Mouse (Mus musculus): ENCODE data around the gene Actr6. TPM values are rescaled to one million over a fixed set of nuclear protein-coding genes. Genes with fewer than 3 reads are reported as not detected.

The Actr6 gene
- polyA plus RNA-seq, 1 experiment from 2014 or later = 47.2 TPM

DNA sequence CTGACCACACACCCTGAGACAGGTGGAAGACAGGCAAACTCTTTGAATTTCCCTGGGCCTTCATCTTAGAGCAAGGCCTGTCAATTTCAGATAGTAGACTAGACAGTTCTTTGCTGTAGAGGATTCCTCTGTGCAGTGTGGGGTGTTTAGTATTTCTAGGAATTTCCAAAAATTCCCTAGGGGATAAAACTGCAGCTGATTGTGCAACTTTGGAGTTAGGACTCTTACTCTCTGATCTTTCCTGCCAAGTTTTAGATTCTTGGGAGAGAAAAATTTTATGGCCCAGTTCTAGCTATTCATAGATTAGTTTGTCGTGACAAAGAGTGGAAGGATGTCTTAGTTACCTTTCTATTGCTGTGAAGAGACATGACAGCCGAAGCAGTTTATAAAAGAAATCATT, 16.5 kb upstream of the Actr6 start:
- Histone ChIP-seq H3K27me3 (no peaks in the 10 kb centered on the region), H3K4me3 (no peak overlapping the region), H3K9me3 (no peaks in the 10 kb centered on the region), H3K9ac (no peak overlapping the region), H3K4me1 (peaks cover 10% of the 10 kb centered on the region; the same call in 1 of the 2 replicates), H3K4me2 (no peak overlapping the region), H3K36me3 (no peaks in the 10 kb centered on the region), H3K27ac (no peak overlapping the region)
- no peak for ATAC-seq (ENCODE audit: insufficient number of reproducible peaks, insufficient read depth, low FRiP score, low TSS enrichment, low read depth)
- 88% methylated on average over 2 of the region's 2 CpGs for WGBS

GRCm38 (mm10) chr10:89747911-89748310, 15.8 kb upstream of the Actr6 start:
- Histone ChIP-seq H3K9ac (no peak overlapping the region), H3K4me2 (no peak overlapping the region), H3K27me3 (no peaks in the 10 kb centered on the region), H3K36me3 (no peaks in the 10 kb centered on the region), H3K4me3 (no peak overlapping the region), H3K9me3 (no peaks in the 10 kb centered on the region), H3K27ac (no peak overlapping the region), H3K4me1 (peaks cover 10% of the 10 kb centered on the region; the same call in 1 of the 2 replicates)
- 81% methylated on average over 1 of the region's 1 CpGs for WGBS
- ATAC-seq (ENCODE audit: insufficient number of reproducible peaks, insufficient read depth, low FRiP score, low TSS enrichment, low read depth) = no peak

- Histone ChIP-seq H3K9me3 (no peaks in the 10 kb centered on the region), H3K36me3 (no peaks in the 10 kb centered on the region), H3K4me2 (no peak overlapping the region), H3K27ac (no peak overlapping the region), H3K4me3 (no peak overlapping the region), H3K27me3 (no peaks in the 10 kb centered on the region), H3K4me1 (peaks cover 10% of the 10 kb centered on the region; the same call in 1 of the 2 replicates), H3K9ac (no peak overlapping the region)
- ATAC-seq (ENCODE audit: insufficient number of reproducible peaks, insufficient read depth, low FRiP score, low TSS enrichment, low read depth) = no peak
- 85% methylated on average over 8 of the region's 8 CpGs for WGBS
Measured at GRCm38 (mm10) chr10:89747221-89747905, 15.3 kb upstream of the Actr6 start.

DNA sequence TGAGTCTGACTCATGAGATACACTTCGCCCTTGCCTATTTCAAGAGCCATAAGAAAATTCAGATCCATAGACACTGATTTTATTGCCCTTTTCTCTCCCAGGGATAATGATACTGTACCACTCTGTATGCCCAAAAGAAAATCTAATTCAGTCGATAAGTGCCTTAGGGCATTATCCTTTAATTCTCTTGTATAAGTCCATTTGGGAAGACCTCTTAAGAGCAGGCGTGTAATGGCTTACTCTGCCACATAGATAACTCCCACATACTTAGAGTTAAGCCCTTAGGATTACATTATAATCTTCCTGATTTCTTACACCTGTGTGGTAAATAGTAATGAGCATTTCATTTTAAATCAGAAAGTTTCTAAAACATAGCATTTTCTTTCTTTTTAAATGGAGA, 14.5 kb upstream of the Actr6 start:
- no peaks in the 10 kb centered on the region for H3K9me3 ChIP-seq
- 0 out of 2 replicates have a peak overlapping the region, but pooled peaks have one; percentile 18 for H3K4me2 ChIP-seq
- H3K27ac ChIP-seq = no peak overlapping the region
- H3K4me3 ChIP-seq = no peak overlapping the region
- ATAC-seq (ENCODE audit: insufficient number of reproducible peaks, insufficient read depth, low FRiP score, low TSS enrichment, low read depth) = no peak
- H3K4me1 ChIP-seq = peaks cover 10% of the 10 kb centered on the region; the same call in 1 of the 2 replicates
- no peak overlapping the region for H3K9ac ChIP-seq
- no peaks in the 10 kb centered on the region for H3K27me3 ChIP-seq
- H3K36me3 ChIP-seq = no peaks in the 10 kb centered on the region
- 80% methylated on average over 3 of the region's 3 CpGs for WGBS

DNA sequence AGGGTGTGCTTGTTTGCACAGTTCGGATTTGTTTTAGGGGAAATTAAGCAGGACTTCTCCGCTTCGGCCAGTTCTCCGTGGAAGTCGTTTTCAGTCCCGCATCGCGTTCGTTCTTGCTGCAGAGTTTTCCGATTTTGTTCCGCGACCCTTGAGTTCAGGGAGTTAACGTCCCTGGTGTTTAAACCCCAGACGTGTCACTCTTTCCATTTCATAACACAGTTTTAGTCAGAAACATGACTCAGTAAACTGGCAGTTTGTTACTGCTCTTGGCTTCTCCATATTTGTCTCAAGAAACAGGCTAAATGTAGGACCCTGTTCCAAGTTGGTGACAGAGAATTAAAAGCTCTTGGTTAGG, 13.5 kb upstream of the Actr6 start:
- Histone ChIP-seq H3K4me3 (peak overlapping the region; percentile 78), H3K4me2 (peak overlapping the region; percentile 67), H3K27me3 (no peaks in the 10 kb centered on the region), H3K27ac (peak overlapping the region; percentile 91), H3K36me3 (no peaks in the 10 kb centered on the region), H3K9me3 (no peaks in the 10 kb centered on the region), H3K9ac (peak overlapping the region; percentile 89), H3K4me1 (peaks cover 10% of the 10 kb centered on the region; the same call in 1 of the 2 replicates)
- WGBS = under 1% methylated on average over 14 of the region's 14 CpGs
- ATAC-seq (ENCODE audit: insufficient number of reproducible peaks, insufficient read depth, low FRiP score, low TSS enrichment, low read depth) = no peak

DNA sequence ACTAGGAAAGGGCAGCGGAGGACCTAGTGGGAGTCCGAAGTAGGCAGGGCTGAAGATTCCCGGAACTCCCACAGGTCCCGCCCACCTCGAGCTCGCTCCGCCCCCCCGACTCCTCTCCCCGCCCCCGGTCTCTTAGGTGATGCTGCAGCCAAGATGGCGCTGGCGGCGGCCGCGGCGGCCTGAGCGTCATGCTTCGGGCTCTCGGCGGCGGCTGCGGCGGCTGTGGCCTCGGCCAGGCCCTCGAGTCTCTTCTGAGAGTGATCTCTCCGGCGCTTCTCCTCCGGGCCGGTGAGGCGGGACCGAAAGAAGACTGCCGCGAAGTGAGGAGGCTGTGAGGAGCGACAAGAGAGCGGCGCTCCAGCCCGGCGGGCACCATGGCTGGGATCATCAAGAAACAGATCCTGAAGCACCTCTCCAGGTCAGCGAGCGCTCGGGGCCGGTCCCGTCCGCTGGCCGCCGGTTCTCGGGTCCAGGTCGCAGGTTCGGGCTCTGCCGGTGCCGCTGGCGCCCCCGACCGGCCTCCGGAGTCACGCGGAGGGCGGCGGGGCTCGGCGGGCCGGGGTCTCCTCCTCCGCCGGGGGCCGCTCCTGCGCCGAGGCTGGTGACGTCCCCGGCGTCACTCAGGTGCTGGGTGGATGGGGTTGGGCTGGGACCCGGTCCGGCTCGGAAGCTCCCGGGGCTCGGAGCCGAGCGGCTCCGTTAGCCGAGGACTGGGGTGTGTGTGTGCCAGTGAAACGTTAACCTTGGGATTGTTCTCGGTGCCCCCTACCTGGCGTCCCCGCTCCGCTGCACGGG, 13.0 kb upstream of the Actr6 start, which contains the start of gene Uhrf1bp1l:
Gene Uhrf1bp1l, plus strand, starts transcription at position 121 of the 795 bp plus-strand sequence.
- H3K27me3 ChIP-seq = no peaks in the 10 kb centered on the region
- no peaks in the 10 kb centered on the region for H3K36me3 ChIP-seq
- H3K9ac ChIP-seq = peak within 1 kb of the TSS; percentile 89
- ATAC-seq (ENCODE audit: insufficient number of reproducible peaks, insufficient read depth, low FRiP score, low TSS enrichment, low read depth) = peak; percentile 93
- H3K4me3 ChIP-seq = peak within 1 kb of the TSS; percentile 78
- under 1% methylated on average over 82 of the region's 85 CpGs for WGBS
- H3K27ac ChIP-seq = peak within 1 kb of the TSS; percentile 91
- peak within 1 kb of the TSS; percentile 67 for H3K4me2 ChIP-seq
- H3K4me1 ChIP-seq = peaks cover 10% of the 10 kb centered on the region; the same call in 1 of the 2 replicates
- H3K9me3 ChIP-seq = no peaks in the 10 kb centered on the region

DNA sequence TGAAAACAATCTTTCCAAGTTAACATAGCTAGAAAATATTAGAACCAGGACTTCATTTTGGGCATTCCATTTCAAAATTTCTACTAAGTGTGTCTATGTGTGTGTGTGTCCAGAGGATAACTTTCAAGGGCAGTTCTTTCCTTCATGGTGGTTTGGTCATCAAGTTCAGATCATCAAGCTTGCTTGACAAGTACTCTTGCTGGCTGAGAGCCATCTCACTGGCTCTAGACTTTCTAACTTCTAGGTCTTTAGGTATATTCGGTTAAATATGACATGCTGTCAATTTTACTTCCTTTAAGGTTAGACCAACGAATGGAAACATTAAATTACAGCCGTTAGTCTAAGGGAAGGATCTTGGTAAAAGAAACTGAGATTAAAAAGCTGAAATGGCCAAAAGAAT, 12.2 kb upstream of the Actr6 start:
- 25% methylated on average over 3 of the region's 3 CpGs for WGBS
- Histone ChIP-seq H3K27ac (no peak overlapping the region), H3K9me3 (no peaks in the 10 kb centered on the region), H3K27me3 (no peaks in the 10 kb centered on the region), H3K36me3 (no peaks in the 10 kb centered on the region), H3K4me3 (peak overlapping the region; percentile 78), H3K4me2 (peak overlapping the region; percentile 67), H3K4me1 (peaks cover 10% of the 10 kb centered on the region; the same call in 1 of the 2 replicates), H3K9ac (no peak overlapping the region)
- no peak for ATAC-seq (ENCODE audit: insufficient number of reproducible peaks, insufficient read depth, low FRiP score, low TSS enrichment, low read depth)

DNA sequence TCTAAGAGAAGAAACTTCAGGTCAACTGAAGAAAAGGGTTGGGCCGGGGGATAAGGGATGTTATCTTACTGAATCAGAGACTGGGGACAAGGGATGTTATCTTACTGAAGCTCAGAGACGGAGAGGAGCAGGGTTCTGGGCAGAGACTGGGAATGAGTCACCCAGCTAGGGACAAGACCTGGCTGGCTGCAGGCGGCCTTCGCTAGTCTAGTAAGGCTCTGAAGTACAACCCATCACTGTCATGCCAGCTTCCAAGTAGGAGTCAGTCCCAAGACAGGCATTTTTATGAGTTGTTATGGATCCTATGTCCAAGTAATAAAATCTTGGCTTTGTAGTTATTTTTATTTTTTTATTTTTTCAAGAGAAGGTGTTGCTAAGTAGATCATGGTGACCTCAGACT, 11.2 kb upstream of the Actr6 start:
- 88% methylated on average over 4 of the region's 4 CpGs for WGBS
- no peaks in the 10 kb centered on the region for H3K9me3 ChIP-seq
- no peaks in the 10 kb centered on the region for H3K27me3 ChIP-seq
- no peaks in the 10 kb centered on the region for H3K36me3 ChIP-seq
- H3K4me1 ChIP-seq = peaks cover 10% of the 10 kb centered on the region; the same call in 1 of the 2 replicates
- no peak overlapping the region for H3K9ac ChIP-seq
- no peak overlapping the region for H3K4me2 ChIP-seq
- no peak overlapping the region for H3K27ac ChIP-seq
- H3K4me3 ChIP-seq = no peak overlapping the region
- no peak for ATAC-seq (ENCODE audit: insufficient number of reproducible peaks, insufficient read depth, low FRiP score, low TSS enrichment, low read depth)

DNA sequence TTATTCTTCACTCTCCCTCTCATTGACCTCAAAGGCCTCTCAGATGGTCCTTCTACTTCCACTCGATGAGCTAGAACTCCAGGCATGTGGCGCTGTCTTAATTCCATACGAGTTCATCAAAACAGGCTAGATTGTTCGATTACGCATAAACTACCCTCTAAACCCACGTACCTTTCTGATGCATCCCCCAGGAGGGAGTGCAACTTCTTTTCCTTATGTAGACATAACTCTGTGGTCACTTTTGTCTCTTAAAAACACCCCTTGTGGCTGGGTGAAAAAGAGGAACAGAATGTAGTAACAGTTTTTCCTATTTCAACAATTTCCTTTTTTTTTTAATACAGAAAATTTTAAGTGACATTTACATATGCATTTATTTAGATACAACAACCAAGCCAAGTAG, 8.9 kb upstream of the Actr6 start:
- Histone ChIP-seq H3K4me3 (no peak overlapping the region), H3K9ac (no peak overlapping the region), H3K36me3 (no peaks in the 10 kb centered on the region), H3K4me1 (no peaks in the 10 kb centered on the region), H3K27ac (no peak overlapping the region), H3K9me3 (no peaks in the 10 kb centered on the region), H3K27me3 (no peaks in the 10 kb centered on the region), H3K4me2 (no peak overlapping the region)
- 83% methylated on average over 6 of the region's 6 CpGs for WGBS
- no peak for ATAC-seq (ENCODE audit: insufficient number of reproducible peaks, insufficient read depth, low FRiP score, low TSS enrichment, low read depth)

DNA sequence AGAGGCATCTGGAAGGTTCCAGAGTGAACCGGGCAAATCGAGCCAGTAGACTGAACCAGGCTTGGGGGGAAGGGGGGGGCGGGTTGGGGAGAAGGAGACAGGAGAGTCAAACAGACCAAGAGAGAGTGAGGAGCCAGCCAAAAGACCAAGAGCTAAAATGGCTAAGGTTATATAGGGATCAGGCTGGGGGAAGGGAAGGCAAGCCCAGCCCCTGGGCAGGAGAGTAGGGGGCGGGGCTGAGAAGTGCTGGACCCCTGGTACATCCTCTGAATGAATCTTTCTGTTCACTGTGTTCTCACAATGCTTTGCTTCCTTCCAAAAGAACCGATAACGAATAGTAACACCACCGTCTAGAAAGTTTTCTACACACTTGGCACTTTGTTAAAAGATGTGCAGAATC, 7.6 kb upstream of the Actr6 start:
- no peak for ATAC-seq (ENCODE audit: insufficient number of reproducible peaks, insufficient read depth, low FRiP score, low TSS enrichment, low read depth)
- H3K4me3 ChIP-seq = no peak overlapping the region
- no peak overlapping the region for H3K4me2 ChIP-seq
- H3K27me3 ChIP-seq = no peaks in the 10 kb centered on the region
- no peaks in the 10 kb centered on the region for H3K36me3 ChIP-seq
- no peak overlapping the region for H3K9ac ChIP-seq
- H3K9me3 ChIP-seq = no peaks in the 10 kb centered on the region
- H3K27ac ChIP-seq = no peak overlapping the region
- H3K4me1 ChIP-seq = no peaks in the 10 kb centered on the region
- 48% methylated on average over 7 of the region's 7 CpGs for WGBS

GRCm38 (mm10) chr10:89738395-89738794, 6.3 kb upstream of the Actr6 start:
- no peak overlapping the region for H3K27ac ChIP-seq
- H3K9ac ChIP-seq = no peak overlapping the region
- H3K27me3 ChIP-seq = no peaks in the 10 kb centered on the region
- WGBS = 94% methylated on average over 9 of the region's 9 CpGs
- no peak overlapping the region for H3K4me3 ChIP-seq
- no peaks in the 10 kb centered on the region for H3K36me3 ChIP-seq
- no peak overlapping the region for H3K4me2 ChIP-seq
- no peaks in the 10 kb centered on the region for H3K4me1 ChIP-seq
- no peak for ATAC-seq (ENCODE audit: insufficient number of reproducible peaks, insufficient read depth, low FRiP score, low TSS enrichment, low read depth)
- H3K9me3 ChIP-seq = no peaks in the 10 kb centered on the region

DNA sequence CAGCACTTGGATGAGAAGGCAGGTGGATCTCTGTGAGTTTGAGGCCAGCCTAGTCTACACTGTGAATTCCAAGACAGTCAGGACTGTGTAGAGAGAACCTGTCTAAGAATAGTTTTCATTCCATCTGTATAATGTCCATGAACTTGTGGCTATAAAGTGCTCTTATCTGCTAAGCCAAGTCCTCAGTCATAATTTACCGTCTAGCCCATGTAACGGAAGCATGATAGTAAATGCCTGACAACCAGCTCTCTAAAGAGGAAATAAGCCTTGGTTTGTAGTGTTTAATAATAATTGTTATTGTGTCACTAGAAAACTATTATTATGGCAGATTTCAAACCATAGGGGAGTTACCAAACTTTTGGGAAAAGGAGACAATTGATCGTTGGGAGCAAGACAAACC, 5.8 kb upstream of the Actr6 start:
- ATAC-seq (ENCODE audit: insufficient number of reproducible peaks, insufficient read depth, low FRiP score, low TSS enrichment, low read depth) = no peak
- no peak overlapping the region for H3K4me2 ChIP-seq
- H3K4me1 ChIP-seq = 0 out of 2 replicates have a peak, but pooled peaks cover under 1% of the 10 kb centered on the region
- no peaks in the 10 kb centered on the region for H3K9me3 ChIP-seq
- H3K9ac ChIP-seq = no peak overlapping the region
- no peaks in the 10 kb centered on the region for H3K36me3 ChIP-seq
- H3K27ac ChIP-seq = no peak overlapping the region
- no peaks in the 10 kb centered on the region for H3K27me3 ChIP-seq
- WGBS = 92% methylated on average over 3 of the region's 3 CpGs
- no peak overlapping the region for H3K4me3 ChIP-seq
